Mouse (Mus musculus): ENCODE results near the gene Itgb3bp.

GRCm38 (mm10) chr4:99766303-99766702 is 163.3 kb downstream of the Itgb3bp start:
- TF ChIP-seq ZNF384 (IDR thresholded peaks at IDR 0.05; ENCODE audit: low read depth, low read length) = no peak
- TF ChIP-seq ZC3H11A (IDR thresholded peaks at IDR 0.05; ENCODE audit: borderline replicate concordance, low read depth, low read length) = no peak
- TF ChIP-seq MAFK (IDR thresholded peaks at IDR 0.05; ENCODE audit: insufficient read depth, low read depth, low read length) = no peak
- no peak for TF ChIP-seq CHD2 (IDR thresholded peaks at IDR 0.05; ENCODE audit: low read depth, low read length)
